Mouse (Mus musculus): ENCODE results near the gene Taf9b.
"Not testable (repeated sequence)": the region's sequence is repeated elsewhere in the genome, so short reads cannot be mapped to it uniquely, and the experiment has no call there.

Taf9b gene

GRCm38 (mm10) chrX:106221058-106221457, at the start of gene Taf9b:
TSS of gene Taf9b (minus strand) at chrX:106221158.
- DNase-seq (ENCODE audit: low read depth): no peak

GRCm38 (mm10) chrX:106255276-106255675, 34.3 kb upstream of the Taf9b start, which contains the start of gene Fnd3c2:
TSS of gene Fnd3c2 (minus strand) at chrX:106255376.
- no peak for DNase-seq (ENCODE audit: low read depth)

DNA sequence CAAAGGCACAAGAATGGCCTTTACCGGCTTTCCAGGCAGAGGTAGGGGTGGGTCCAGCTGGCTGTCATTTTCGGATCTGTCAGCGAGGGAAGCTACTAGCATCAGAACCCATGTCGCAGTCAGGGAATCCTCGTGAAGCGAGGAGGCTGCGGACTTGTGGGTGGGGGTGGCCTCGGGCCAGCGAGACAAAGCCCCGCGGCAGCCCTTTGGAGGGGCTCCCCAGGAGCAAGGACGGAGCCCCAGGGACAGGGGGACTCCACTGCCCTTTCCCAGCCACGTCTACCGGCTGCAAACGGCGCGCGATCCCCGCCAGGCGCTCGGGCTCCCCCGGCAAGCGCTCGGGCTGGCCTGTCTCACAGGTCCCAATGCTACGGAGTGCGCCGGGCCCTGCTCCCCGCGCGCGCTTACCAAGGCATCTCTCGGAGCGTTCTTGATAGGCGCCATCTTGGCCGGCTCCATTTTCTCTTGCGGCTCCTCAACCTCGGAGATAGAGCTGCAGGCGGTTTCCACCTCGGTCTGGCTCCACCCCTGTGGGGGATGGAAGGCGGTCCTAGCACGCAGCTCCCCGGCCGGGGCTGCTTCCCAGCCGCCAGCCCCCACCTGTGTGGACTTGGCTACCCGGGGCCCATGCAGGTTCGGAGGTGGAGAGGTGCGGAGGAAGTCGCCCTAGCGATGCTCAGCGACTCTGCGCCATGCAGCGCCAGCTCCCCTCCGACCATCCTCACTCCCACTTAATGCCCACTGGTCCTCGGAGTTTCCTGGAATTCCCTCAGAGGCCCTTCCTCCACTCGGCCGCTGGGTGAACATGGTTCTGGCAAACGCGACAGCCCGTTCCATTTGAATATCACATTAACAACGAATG, 1.6 kb downstream of the Taf9b start:
- no peak for DNase-seq (ENCODE audit: low read depth)

DNA sequence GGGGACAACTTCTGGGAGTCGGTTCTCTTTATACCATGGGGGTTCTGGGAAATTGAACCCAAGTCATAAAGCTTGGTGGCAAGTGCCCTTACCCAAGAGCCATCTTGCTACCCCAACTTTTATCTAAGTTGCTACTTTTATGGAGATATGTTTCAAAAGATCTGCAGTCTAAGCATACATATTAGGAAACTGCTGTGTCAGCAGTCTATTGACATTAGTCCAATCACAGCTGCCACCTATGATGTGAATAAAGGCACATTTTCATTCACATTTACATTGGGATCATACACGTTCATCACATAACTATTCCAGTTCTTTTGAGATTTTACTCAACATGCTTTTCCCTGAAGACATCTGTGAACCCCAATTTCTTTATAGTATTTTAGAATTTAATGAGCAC, 11.9 kb downstream of the Taf9b start:
- DNase-seq (ENCODE audit: low read depth): no peak

DNA sequence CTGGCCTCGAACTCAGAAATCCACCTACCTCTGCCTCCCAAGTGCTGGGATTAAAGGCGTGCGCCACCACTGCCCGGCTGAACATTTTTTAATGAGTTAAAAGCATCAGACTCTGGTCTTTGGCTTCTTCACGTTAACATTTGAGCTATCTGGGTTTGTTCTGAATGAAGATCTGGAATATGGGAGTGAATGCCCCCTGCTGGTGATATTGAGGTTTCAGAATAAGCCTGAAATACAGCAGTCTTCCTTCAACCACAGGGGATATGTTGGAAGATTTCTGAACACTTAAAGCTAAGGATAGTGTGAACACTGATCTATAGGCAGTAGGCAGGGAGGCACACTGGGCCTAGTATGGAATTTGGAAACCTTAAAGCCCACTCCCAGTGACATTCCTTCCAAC, 22.1 kb downstream of the Taf9b start:
- DNase-seq (ENCODE audit: low read depth): no peak

- DNase-seq (ENCODE audit: low read depth): no peak
These were observed 23.6 kb downstream of the Taf9b start for GRCm38 (mm10) chrX:106197308-106197707.

DNA sequence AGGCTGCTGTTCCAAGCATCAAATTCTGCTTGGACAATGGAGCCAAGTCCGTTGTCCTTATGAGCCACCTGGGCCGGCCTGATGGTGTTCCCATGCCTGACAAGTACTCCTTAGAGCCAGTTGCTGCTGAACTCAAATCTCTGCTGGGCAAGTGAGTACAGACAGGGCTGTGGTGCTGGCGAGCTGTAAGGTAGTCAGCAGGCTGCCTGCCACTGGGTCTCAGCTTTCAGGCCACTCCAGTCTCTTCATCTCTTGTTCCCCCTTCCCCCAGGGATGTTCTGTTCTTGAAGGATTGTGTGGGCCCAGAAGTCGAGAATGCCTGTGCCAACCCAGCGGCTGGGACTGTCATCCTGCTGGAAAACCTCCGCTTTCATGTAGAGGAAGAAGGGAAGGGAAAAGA, 26.6 kb downstream of the Taf9b start:
- DNase-seq (ENCODE audit: low read depth): not testable (repeated sequence)

DNA sequence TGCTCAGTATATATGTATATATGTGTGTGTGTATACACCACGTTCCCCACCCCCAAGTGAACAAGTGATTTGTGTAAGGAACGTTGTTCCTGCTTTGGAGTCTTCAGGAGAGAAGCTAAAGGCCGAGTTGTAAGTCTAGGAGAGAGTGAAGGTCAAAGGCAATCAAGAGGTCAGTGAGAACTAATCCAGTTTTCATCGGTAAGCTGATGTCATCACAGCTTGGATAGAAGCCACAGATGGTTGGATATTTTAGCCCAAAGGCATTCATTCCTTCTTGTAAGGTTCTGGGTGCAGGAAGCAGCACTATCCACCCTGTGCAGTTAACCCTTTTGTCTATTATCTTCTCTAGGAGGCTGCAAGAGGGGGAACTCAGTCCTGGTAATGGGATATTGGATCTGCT, 30.9 kb downstream of the Taf9b start:
- no peak for DNase-seq (ENCODE audit: low read depth)

GRCm38 (mm10) chrX:106189356-106189755, 31.6 kb downstream of the Taf9b start:
- DNase-seq (ENCODE audit: low read depth): no peak

GRCm38 (mm10) chrX:106187737-106188136, 33.2 kb downstream of the Taf9b start:
- no peak for DNase-seq (ENCODE audit: low read depth)

DNA sequence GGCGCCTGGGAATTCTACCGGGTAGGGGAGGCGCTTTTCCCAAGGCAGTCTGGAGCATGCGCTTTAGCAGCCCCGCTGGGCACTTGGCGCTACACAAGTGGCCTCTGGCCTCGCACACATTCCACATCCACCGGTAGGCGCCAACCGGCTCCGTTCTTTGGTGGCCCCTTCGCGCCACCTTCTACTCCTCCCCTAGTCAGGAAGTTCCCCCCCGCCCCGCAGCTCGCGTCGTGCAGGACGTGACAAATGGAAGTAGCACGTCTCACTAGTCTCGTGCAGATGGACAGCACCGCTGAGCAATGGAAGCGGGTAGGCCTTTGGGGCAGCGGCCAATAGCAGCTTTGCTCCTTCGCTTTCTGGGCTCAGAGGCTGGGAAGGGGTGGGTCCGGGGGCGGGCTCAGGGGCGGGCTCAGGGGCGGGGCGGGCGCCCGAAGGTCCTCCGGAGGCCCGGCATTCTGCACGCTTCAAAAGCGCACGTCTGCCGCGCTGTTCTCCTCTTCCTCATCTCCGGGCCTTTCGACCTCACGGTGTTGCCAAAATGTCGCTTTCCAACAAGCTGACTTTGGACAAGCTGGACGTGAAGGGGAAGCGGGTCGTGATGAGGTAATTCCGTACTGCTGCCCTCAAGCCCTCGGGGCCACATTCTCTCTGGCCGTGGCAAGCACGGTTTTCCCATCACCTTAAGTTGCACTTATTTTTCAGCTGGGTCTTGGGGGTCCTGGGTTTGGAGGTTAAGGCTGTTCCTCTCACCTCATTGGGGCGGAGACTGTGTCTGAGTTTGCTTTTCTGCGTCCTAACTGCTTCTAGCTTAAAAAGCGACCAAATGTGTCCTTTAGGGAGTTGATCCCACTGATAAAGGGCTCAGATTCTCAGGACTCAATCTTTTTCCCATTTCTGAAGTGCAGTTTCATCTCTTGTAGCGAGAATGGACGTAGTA, 34.0 kb downstream of the Taf9b start, which contains the start of gene Pgk1:
Gene Pgk1, plus strand, starts transcription at position 388 of the 937 bp plus-strand sequence.
- DNase-seq (ENCODE audit: low read depth): peak; percentile 90

DNA sequence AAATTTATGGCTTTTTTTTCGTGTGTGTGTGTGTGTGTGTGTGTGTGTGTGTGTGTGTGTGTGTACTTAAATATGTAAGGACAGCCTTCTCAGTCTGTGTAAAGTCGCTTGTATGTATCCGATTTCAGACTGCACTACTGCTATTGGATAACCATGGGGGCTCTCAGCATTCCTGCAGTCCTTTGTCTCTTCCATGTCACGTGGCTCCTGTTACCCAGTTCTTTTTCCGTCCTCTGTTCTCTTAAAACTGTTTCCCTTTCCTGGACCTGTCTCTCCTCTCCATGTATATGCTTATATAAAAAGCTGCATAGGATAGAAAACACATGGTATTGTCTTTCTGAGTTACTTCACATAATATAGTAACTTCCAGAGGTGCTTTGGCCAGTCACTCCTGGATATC, 35.3 kb downstream of the Taf9b start:
- no peak for DNase-seq (ENCODE audit: low read depth)

DNA sequence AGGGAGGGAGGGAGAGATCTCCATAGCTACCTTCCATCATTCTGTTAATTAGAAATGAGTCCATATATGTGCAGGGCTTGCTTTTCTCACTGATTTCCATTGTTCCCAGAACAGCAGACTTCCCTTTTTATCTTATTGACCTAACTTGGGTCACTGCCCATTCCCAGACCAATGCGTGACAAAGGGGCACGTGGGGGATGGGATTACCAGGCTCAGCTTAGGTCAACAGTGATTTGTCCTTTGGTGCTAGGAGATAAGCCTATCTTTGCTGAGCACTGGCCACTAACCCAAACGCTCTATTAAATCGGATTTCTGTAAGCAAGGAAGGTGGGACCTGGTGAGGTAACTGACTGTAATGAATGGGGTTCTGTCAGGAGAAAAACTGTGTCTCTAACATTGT, 36.7 kb downstream of the Taf9b start:
- no peak for DNase-seq (ENCODE audit: low read depth)

DNA sequence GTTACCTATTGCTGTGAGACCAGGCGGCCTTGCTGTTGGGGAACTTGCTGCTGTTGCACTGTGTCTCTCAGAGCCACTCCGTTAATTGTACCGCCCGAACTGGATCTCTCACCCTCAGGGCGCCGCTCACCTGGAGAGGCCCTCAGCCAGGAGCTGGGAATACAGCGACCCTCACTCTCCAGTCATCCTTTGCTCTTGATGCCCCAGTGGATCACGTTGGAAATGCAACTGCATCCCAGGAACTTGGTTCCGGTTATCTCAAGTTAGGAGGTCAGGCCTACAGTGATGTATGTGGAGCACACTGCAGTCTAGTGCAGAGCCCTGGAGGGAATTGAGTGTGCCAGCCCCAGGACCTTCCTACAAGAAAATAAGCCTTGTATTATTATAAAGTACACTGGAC, 44.6 kb downstream of the Taf9b start:
- DNase-seq (ENCODE audit: low read depth): no peak

- DNase-seq (ENCODE audit: low read depth): no peak
These were observed 49.2 kb downstream of the Taf9b start for GRCm38 (mm10) chrX:106171853-106172154.

DNA sequence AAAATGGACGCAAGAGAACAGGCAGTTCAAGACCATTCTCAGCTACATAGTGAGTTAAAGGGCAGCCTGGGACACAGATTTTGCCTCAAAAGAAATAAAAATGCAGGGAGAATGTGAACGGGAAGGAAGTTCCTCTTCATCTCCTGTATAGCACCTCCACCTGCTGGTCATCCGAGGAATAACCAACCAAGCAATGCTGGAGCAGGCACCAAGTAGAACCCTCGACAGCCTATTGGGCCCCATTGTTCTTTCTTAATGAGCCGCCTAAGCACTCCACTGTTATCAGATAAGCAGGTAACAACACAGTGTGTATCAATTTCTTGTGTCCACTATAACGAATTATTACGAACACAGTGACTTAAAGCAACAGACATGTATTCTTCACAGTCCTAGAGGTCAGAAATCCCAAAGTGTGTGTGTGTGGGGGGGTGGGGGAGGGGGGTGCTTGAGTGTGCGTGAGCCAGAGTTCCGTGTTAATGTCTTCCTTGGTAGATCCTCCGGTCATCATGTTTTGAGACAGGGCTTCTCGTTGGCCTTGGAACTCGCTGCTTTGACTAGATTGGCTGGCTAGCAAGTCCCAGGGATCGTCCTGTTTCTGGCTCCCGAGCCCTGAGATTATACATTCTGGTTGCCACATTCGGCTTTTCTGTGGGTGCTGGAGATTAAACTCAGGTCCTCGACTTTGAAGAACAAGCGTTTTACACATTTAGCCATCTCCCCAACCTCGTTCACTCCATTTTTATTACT, 49.7 kb downstream of the Taf9b start:
- no peak for DNase-seq (ENCODE audit: low read depth)

- DNase-seq (ENCODE audit: low read depth): no peak
These were observed 55.9 kb downstream of the Taf9b start for GRCm38 (mm10) chrX:106165089-106165488.

DNA sequence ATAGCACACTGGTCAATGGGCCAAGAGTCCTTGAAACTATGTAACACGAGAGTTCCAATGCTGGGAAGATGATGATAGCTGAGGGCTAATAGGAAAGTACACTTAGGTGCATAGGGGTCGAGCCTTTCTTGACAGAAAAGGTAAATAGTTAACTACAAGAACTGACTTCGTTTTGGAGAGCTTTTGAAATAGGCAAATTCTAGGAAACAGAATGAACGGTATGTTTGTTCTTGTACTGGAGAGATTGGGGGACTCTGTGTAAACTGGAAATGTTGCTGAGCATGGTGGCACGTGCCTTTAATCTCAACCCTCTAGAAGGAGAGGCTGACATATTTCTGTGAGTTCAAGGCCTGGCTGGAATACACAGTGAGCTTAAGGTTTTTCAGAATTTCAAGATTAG, 56.4 kb downstream of the Taf9b start:
- no peak for DNase-seq (ENCODE audit: low read depth)

- DNase-seq (ENCODE audit: low read depth): no peak
These were observed 57.0 kb downstream of the Taf9b start for GRCm38 (mm10) chrX:106163995-106164394.

Data from fibroblast of lung, adult 2 months (primary cell).